Mouse (Mus musculus): ENCODE measurements around the gene Pak1. TPM values are rescaled to one million over a fixed set of nuclear protein-coding genes. Genes with fewer than 3 reads are reported as not detected.

The Pak1 gene
- polyA plus RNA-seq, 1 experiment from 2014 or later: 143 TPM

- H3K4me2 ChIP-seq (replicated peaks): no peak overlapping the region
Measured at GRCm38 (mm10) chr7:97868766-97869165, 80.4 kb downstream of the Pak1 start.

GRCm38 (mm10) chr7:97872396-97872795, 84.1 kb downstream of the Pak1 start:
- H3K9me3 ChIP-seq: no peaks in the 10 kb centered on the region
- no peak overlapping the region for H3K27ac ChIP-seq (replicated peaks)
- H3K27me3 ChIP-seq: no peaks in the 10 kb centered on the region
- no peak overlapping the region for H3K4me3 ChIP-seq
- H3K36me3 ChIP-seq: 0 out of 2 replicates have a peak, but pooled peaks cover 4% of the 10 kb centered on the region
- no peak; the same call in 1 of the 2 replicates for ATAC-seq (replicated peaks)
- H3K4me1 ChIP-seq: peaks cover 8% of the 10 kb centered on the region; the same call in 1 of the 2 replicates
- H3K9ac ChIP-seq (replicated peaks): no peak overlapping the region
- 56% methylated on average over 4 of the region's 4 CpGs for WGBS
- H3K4me2 ChIP-seq (replicated peaks): no peak overlapping the region

More at GRCm38 (mm10) chr7:97868766-97869165, 80.4 kb downstream of the Pak1 start:
- H3K27me3 ChIP-seq: no peaks in the 10 kb centered on the region
- H3K4me1 ChIP-seq: peaks cover 8% of the 10 kb centered on the region; the same call in 1 of the 2 replicates
- H3K36me3 ChIP-seq: peaks cover 12% of the 10 kb centered on the region; the same call in 1 of the 2 replicates
- no peak overlapping the region for H3K9ac ChIP-seq (replicated peaks)
- H3K4me3 ChIP-seq: no peak overlapping the region
- no peak for ATAC-seq (replicated peaks)
- WGBS: 75% methylated on average over 1 of the region's 1 CpGs
- no peak overlapping the region for H3K27ac ChIP-seq (replicated peaks)
- H3K9me3 ChIP-seq: no peaks in the 10 kb centered on the region

GRCm38 (mm10) chr7:97873317-97873716, 85.0 kb downstream of the Pak1 start:
- H3K4me3 ChIP-seq: no peak overlapping the region
- H3K9me3 ChIP-seq: no peaks in the 10 kb centered on the region
- no peak overlapping the region for H3K4me2 ChIP-seq (replicated peaks)
- no peak overlapping the region for H3K9ac ChIP-seq (replicated peaks)
- H3K36me3 ChIP-seq: no peaks in the 10 kb centered on the region
- H3K27me3 ChIP-seq: no peaks in the 10 kb centered on the region
- H3K27ac ChIP-seq (replicated peaks): no peak overlapping the region
- no peak for ATAC-seq (replicated peaks)
- H3K4me1 ChIP-seq: peaks cover 8% of the 10 kb centered on the region; the same call in 1 of the 2 replicates

- Histone ChIP-seq H3K4me1 (no peaks in the 10 kb centered on the region), H3K4me3 (no peak overlapping the region), H3K9ac (replicated peaks) (no peak overlapping the region), H3K4me2 (replicated peaks) (no peak overlapping the region), H3K36me3 (no peaks in the 10 kb centered on the region), H3K27me3 (no peaks in the 10 kb centered on the region), H3K9me3 (no peaks in the 10 kb centered on the region), H3K27ac (replicated peaks) (no peak overlapping the region)
- 96% methylated on average over 7 of the region's 7 CpGs for WGBS
- ATAC-seq (replicated peaks): no peak
Measured at GRCm38 (mm10) chr7:97877846-97878538, 89.7 kb downstream of the Pak1 start.

GRCm38 (mm10) chr7:97911646-97912045, 123.3 kb downstream of the Pak1 start:
- Histone ChIP-seq H3K4me2 (replicated peaks) (no peak overlapping the region), H3K27ac (replicated peaks) (no peak overlapping the region), H3K9me3 (no peaks in the 10 kb centered on the region), H3K27me3 (no peaks in the 10 kb centered on the region), H3K36me3 (peaks cover 54% of the 10 kb centered on the region), H3K4me3 (no peak overlapping the region), H3K4me1 (0 out of 2 replicates have a peak, but pooled peaks cover 9% of the 10 kb centered on the region), H3K9ac (replicated peaks) (no peak overlapping the region)
- 81% methylated on average over 3 of the region's 3 CpGs for WGBS
- no peak for ATAC-seq (replicated peaks)

- ATAC-seq (replicated peaks): peak; percentile 88
- 58% methylated on average over 2 of the region's 2 CpGs for WGBS
Measured at GRCm38 (mm10) chr7:97914833-97915516, 126.6 kb downstream of the Pak1 start.

GRCm38 (mm10) chr7:97919742-97920141, 131.4 kb downstream of the Pak1 start, which contains the start of gene Gdpd4:
Gene Gdpd4, plus strand, starts transcription at chr7:97919955.
- 83% methylated on average over 12 of the region's 12 CpGs for WGBS
- Histone ChIP-seq H3K36me3 (no peaks in the 10 kb centered on the region), H3K9me3 (no peaks in the 10 kb centered on the region), H3K4me3 (no peak within 1 kb of the TSS), H3K4me2 (replicated peaks) (no peak within 1 kb of the TSS), H3K27me3 (no peaks in the 10 kb centered on the region), H3K9ac (replicated peaks) (no peak within 1 kb of the TSS), H3K4me1 (0 out of 2 replicates have a peak, but pooled peaks cover 3% of the 10 kb centered on the region), H3K27ac (replicated peaks) (no peak within 1 kb of the TSS)
- no peak for ATAC-seq (replicated peaks)

More at GRCm38 (mm10) chr7:97914833-97915516, 126.6 kb downstream of the Pak1 start:
- peaks cover 29% of the 10 kb centered on the region for H3K36me3 ChIP-seq
- no peaks in the 10 kb centered on the region for H3K9me3 ChIP-seq
- H3K4me3 ChIP-seq: no peak overlapping the region
- H3K27ac ChIP-seq (replicated peaks): peak overlapping the region; percentile 60
- 0 out of 2 replicates have a peak, but pooled peaks cover 9% of the 10 kb centered on the region for H3K4me1 ChIP-seq
- H3K4me2 ChIP-seq (replicated peaks): no peak overlapping the region
- H3K9ac ChIP-seq (replicated peaks): no peak overlapping the region
- H3K27me3 ChIP-seq: no peaks in the 10 kb centered on the region

- no peak for ATAC-seq (replicated peaks)
- Histone ChIP-seq H3K36me3 (no peaks in the 10 kb centered on the region), H3K9me3 (no peaks in the 10 kb centered on the region), H3K27ac (replicated peaks) (no peak overlapping the region), H3K27me3 (no peaks in the 10 kb centered on the region), H3K4me1 (no peaks in the 10 kb centered on the region), H3K9ac (replicated peaks) (no peak overlapping the region), H3K4me2 (replicated peaks) (no peak overlapping the region), H3K4me3 (no peak overlapping the region)
- 57% methylated on average over 1 of the region's 1 CpGs for WGBS
Measured at GRCm38 (mm10) chr7:97925819-97926218, 137.5 kb downstream of the Pak1 start.

GRCm38 (mm10) chr7:97926978-97927377, 138.6 kb downstream of the Pak1 start:
- Histone ChIP-seq H3K9me3 (no peaks in the 10 kb centered on the region), H3K4me3 (no peak overlapping the region), H3K4me2 (replicated peaks) (no peak overlapping the region), H3K27ac (replicated peaks) (no peak overlapping the region), H3K36me3 (no peaks in the 10 kb centered on the region), H3K27me3 (no peaks in the 10 kb centered on the region), H3K9ac (replicated peaks) (no peak overlapping the region), H3K4me1 (no peaks in the 10 kb centered on the region)
- ATAC-seq (replicated peaks): no peak
- WGBS: 88% methylated on average over 5 of the region's 5 CpGs

GRCm38 (mm10) chr7:97944485-97944884, 156.1 kb downstream of the Pak1 start:
- no peaks in the 10 kb centered on the region for H3K4me1 ChIP-seq
- H3K27ac ChIP-seq (replicated peaks): no peak overlapping the region
- H3K4me3 ChIP-seq: no peak overlapping the region
- WGBS: 83% methylated on average over 1 of the region's 1 CpGs
- no peak overlapping the region for H3K4me2 ChIP-seq (replicated peaks)
- H3K9ac ChIP-seq (replicated peaks): no peak overlapping the region
- no peaks in the 10 kb centered on the region for H3K9me3 ChIP-seq
- H3K36me3 ChIP-seq: no peaks in the 10 kb centered on the region
- H3K27me3 ChIP-seq: no peaks in the 10 kb centered on the region
- no peak for ATAC-seq (replicated peaks)

Data from forebrain, embryonic 15.5 days (tissue).